Mouse (Mus musculus) hindlimb bud, embryonic 11.5 days (tissue): Measurements from ENCODE around the gene Spata45.

Experiments used
- DNase-seq: peaks from one replicate; pipeline ENCODE4 v3.0.0-alpha.2; 2012; ENCODE audit warnings: low read depth, low spot score; ENCODE audit errors: extremely low spot score

Spata45 gene

GRCm38 (mm10) chr1:191041352-191041751 is 4.9 kb downstream of the Spata45 start:
- no peak for DNase-seq

- DNase-seq = no peak
These were observed 5.7 kb downstream of the Spata45 start for GRCm38 (mm10) chr1:191042106-191042505.

DNA sequence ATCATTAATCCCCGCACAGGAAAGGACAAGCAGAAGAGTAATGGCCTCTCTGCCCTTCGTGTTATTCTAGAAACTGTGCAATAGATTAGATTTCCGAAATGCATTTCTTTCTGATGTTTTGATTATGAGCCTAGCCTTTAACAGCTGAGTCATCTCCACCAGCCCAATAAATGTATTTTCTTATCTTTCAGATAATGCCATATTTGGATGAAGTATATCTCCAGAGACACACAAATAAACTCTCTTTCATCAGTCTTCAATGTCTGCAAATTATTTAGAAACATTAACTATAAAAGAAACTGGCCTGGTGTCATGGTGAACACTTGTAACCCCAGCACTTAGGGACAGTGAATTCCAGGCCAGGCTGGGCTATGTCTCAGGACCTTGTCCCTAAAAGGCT is 6.2 kb downstream of the Spata45 start:
- DNase-seq = no peak

- no peak for DNase-seq
These were observed 8.8 kb downstream of the Spata45 start for GRCm38 (mm10) chr1:191045264-191045663.

GRCm38 (mm10) chr1:191046231-191046824 is 9.9 kb downstream of the Spata45 start:
- no peak for DNase-seq

GRCm38 (mm10) chr1:191053555-191053954 is 17.1 kb downstream of the Spata45 start:
- DNase-seq = no peak

DNA sequence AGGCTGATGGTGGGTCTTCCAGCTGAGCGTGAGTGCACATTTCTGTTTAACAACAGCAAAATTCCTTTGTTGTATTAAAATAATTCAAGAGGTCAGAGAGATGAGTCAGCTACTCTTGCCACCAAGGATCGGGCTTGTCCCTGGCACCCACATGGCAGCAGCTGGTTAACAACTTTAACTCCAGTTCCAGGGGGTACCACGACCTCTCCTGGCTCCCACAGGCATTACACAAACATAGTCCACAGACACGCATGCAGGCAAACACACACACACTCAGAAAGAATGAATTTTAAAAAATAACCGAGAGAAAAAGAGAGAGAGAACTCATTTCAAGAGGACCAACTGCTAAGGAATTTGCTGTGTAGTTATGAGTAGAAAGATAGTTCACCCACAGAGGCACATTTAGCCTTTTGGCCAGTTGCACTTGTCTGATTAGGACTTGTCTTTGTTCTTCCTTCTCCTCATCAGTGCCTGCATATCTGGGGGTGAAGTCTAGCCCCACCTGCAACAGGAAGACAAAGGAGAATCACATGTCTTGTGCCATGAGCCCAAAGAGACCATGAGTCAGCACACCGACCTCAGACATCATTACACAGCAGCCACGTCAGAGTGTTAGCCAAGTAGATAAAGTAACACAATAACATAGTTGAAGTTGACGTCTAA is 18.6 kb downstream of the Spata45 start:
- DNase-seq = no peak

- DNase-seq = no peak
These were observed 19.1 kb downstream of the Spata45 start for GRCm38 (mm10) chr1:191055533-191055873.

GRCm38 (mm10) chr1:191057461-191057860 is 21.0 kb downstream of the Spata45 start:
- DNase-seq = no peak

- no peak for DNase-seq
These were observed 25.9 kb downstream of the Spata45 start for GRCm38 (mm10) chr1:191062241-191062780.

DNA sequence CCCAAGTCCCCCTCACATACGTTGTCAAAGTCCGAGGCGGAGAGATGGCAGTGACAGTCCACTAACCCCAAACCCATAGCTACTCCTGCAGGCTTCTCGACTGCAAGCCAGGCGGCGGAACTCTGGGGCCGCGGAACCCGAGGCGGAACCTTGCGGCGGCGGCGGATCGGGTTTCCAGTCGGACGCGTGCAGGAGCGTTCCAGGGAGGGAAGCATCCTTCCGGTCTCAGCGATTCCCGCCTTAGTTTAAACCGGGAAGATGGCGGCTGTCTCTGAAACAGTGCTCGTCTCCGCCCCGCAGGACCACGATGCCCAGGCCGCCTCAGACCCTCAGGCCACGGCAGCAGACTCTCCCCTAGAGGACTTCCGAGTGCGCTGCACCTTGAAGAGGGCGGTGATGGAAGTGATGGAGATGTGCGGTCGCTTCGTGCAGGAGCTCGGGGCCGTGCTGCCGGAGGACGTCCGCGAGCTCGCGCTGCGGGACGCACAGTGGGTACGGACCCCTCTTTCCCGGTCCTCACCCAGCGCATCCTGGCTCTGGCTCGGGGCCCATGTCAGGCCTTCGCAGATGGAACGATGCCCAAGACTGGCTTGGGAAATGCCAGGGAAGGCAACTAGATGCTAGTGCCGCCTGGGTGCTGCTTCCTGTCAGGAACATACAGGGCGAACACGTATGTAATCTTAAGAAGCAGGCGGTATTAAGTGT is 26.5 kb downstream of the Spata45 start, which contains the start of the genes Tatdn3 and Nsl1:
Tatdn3 (minus strand) TSS at position 152 of the 705 bp plus-strand sequence.
Nsl1 (plus strand) TSS at position 232 of the 705 bp plus-strand sequence.
- peak; percentile 61 for DNase-seq

- no peak for DNase-seq
These were observed 27.3 kb downstream of the Spata45 start for GRCm38 (mm10) chr1:191063700-191064099.

DNA sequence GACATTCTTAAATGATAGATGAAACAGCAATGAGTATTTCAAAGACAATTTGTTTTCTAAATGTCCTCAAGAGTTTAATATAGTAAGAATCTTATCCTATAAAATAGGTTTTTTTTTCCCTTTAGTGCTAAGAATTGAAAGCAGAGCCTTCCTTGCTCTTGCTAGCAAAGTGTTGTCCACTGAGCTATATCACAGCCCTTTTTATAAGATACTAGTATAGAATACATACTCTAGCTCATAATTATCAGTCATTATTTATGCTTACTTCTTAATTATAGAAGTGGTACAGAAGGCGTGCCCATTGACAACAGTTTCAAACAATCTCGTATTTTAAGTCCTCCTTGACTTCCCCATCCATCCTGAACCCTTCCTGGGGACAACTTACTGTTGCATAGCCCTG is 28.1 kb downstream of the Spata45 start:
- no peak for DNase-seq

GRCm38 (mm10) chr1:191065188-191065587 is 28.7 kb downstream of the Spata45 start:
- no peak for DNase-seq

GRCm38 (mm10) chr1:191068377-191068776 is 31.9 kb downstream of the Spata45 start:
- no peak for DNase-seq

DNA sequence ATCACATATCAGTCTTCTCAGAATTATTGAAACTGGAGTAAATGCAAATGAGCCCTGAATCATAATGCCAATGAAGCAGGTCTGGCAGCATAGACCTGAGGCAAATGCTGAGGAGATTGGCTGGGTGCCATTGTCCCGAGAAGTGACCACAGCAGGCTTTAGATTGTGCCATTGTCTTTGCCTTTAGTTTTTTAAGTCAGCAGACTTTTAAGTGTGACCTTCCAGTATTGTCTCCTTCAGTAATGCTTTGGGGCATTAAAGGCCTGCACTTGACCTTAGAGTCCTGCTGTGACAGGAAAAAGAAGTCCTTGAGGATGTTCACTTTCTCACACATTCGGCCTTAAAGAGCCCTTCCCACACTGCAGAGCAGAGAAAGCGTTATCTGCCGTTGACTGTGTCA is 33.8 kb downstream of the Spata45 start:
- no peak for DNase-seq

GRCm38 (mm10) chr1:191071613-191072012 is 35.2 kb downstream of the Spata45 start:
- DNase-seq = no peak

- no peak for DNase-seq
These were observed 36.0 kb downstream of the Spata45 start for GRCm38 (mm10) chr1:191072329-191072913.

- no peak for DNase-seq
These were observed 36.6 kb downstream of the Spata45 start for GRCm38 (mm10) chr1:191073001-191073400.

- DNase-seq = no peak
These were observed 37.0 kb downstream of the Spata45 start for GRCm38 (mm10) chr1:191073486-191073885.

- DNase-seq = no peak
These were observed 38.9 kb downstream of the Spata45 start for GRCm38 (mm10) chr1:191075199-191075883.
